Mouse (Mus musculus) CH12.LX (cell line): ENCODE measurements around the gene Primpol. TPM values are rescaled to one million over a fixed set of nuclear protein-coding genes. Genes with fewer than 3 reads are reported as not detected.

ENCODE experiments used
- DNase-seq: peaks from one replicate; pipeline ENCODE4 v3.0.0-alpha.2; 2013; ENCODE audit errors: extremely low read depth
- H3K27ac ChIP-seq: 2 replicates; pipeline ENCODE4 v1.5.1; 2012; ENCODE audit warnings: low read depth, mild to moderate bottlenecking, control low read depth, moderate library complexity; ENCODE audit not compliant: insufficient read depth
- H3K27me3 ChIP-seq: replicated peaks from 2 replicates; pipeline ENCODE3; 2012; ENCODE audit warnings: inconsistent platforms
- H3K36me3 ChIP-seq, 2 experiments: replicated peaks in 1 of 2; 2 replicates each; pipeline versions ENCODE3 to v1.6.1; 2012; ENCODE audit warnings: inconsistent platforms in 1 of 2, low read length in 1 of 2, mild to moderate bottlenecking in 1 of 2, mixed read lengths in 1 of 2, moderate library complexity in 1 of 2; ENCODE audit not compliant: control insufficient read depth in 1 of 2, insufficient read depth in 1 of 2
- H3K4me1 ChIP-seq, 2 experiments: 2 replicates each; pipeline ENCODE4 v1.6.1; 2012; ENCODE audit warnings: inconsistent platforms in 1 of 2, moderate library complexity in 1 of 2; ENCODE audit not compliant: insufficient read depth in 2 of 2, control insufficient read depth in 1 of 2
- H3K4me2 ChIP-seq: 2 replicates; pipeline ENCODE4 v1.6.1; 2012; ENCODE audit warnings: low read depth, mild to moderate bottlenecking, control low read depth; ENCODE audit not compliant: poor library complexity, insufficient read depth, severe bottlenecking
- H3K4me3 ChIP-seq, 3 experiments: fragments of 150-350 bp in 1 of 3; sonication (generic) in 1 of 3; replicated peaks in 1 of 3; 2 replicates each; pipeline versions ENCODE3 to v1.5.1; 2011 to 2012; ENCODE audit warnings: low read depth in 2 of 3, low read length in 2 of 3, mild to moderate bottlenecking in 2 of 3, moderate library complexity in 2 of 3, control low read depth in 1 of 3, improper control_type of control experiment in 1 of 3, inconsistent platforms in 1 of 3, mixed read lengths in 1 of 3; ENCODE audit not compliant: poor library complexity in 1 of 3
- H3K79me2 ChIP-seq: replicated peaks from 2 replicates; pipeline ENCODE4 v1.6.1; 2012; ENCODE audit warnings: mild to moderate bottlenecking, moderate library complexity; ENCODE audit not compliant: control insufficient read depth, poor library complexity, insufficient read depth, severe bottlenecking; ENCODE audit errors: extremely low read depth
- H3K9ac ChIP-seq: 2 replicates; pipeline ENCODE4 v1.6.1; 2012; ENCODE audit warnings: low read depth, mild to moderate bottlenecking, control low read depth, moderate library complexity; ENCODE audit not compliant: insufficient read depth
- H3K9me3 ChIP-seq: replicated peaks from 2 replicates; pipeline ENCODE3; 2012; ENCODE audit warnings: low read length, inconsistent platforms, mixed read lengths
- BHLHE40 ChIP-seq: IDR thresholded peaks from 2 replicates; pipeline ENCODE4 v1.6.1; 2011; ENCODE audit warnings: mild to moderate bottlenecking, low read depth, low read length, improper control_type of control experiment
- CHD1 ChIP-seq: IDR thresholded peaks from 2 replicates; pipeline ENCODE4 v1.6.1; 2012; ENCODE audit warnings: low read depth, low read length, improper control_type of control experiment, inconsistent platforms
- CHD2 ChIP-seq: IDR thresholded peaks from 2 replicates; pipeline ENCODE4 v1.6.1; 2011; ENCODE audit warnings: low read length, improper control_type of control experiment
- CTCF ChIP-seq, 2 experiments: IDR thresholded peaks in 1 of 2; conservative IDR thresholded peaks in 1 of 2; 2 replicates each; pipeline ENCODE4 v1.5.1; 2011 to 2012; ENCODE audit warnings: low read depth in 2 of 2, low read length in 2 of 2, improper control_type of control experiment in 1 of 2, inconsistent platforms in 1 of 2, mild to moderate bottlenecking in 1 of 2, moderate library complexity in 1 of 2
- E2F4 ChIP-seq: IDR thresholded peaks from 2 replicates; pipeline ENCODE4 v1.6.1; 2011; ENCODE audit warnings: low read depth, low read length, improper control_type of control experiment; ENCODE audit not compliant: insufficient replicate concordance
- ELF1 ChIP-seq: IDR thresholded peaks from 2 replicates; pipeline ENCODE4 v1.6.1; 2014; ENCODE audit warnings: low read depth, mild to moderate bottlenecking, inconsistent platforms, low read length, improper control_type of control experiment
- EP300 ChIP-seq: IDR thresholded peaks from 2 replicates; pipeline ENCODE4 v1.6.1; 2011; ENCODE audit warnings: low read length, improper control_type of control experiment
- GABPA ChIP-seq: IDR thresholded peaks from 2 replicates; pipeline ENCODE4 v1.6.1; 2012; ENCODE audit warnings: low read depth, low read length, improper control_type of control experiment, inconsistent platforms; ENCODE audit not compliant: insufficient replicate concordance
- IRF4 ChIP-seq: IDR thresholded peaks from 2 replicates; pipeline ENCODE4 v1.6.1; 2014; ENCODE audit warnings: low read depth, mild to moderate bottlenecking, inconsistent platforms, low read length, improper control_type of control experiment
- JUN ChIP-seq: IDR thresholded peaks from 2 replicates; pipeline ENCODE4 v1.6.1; 2011; ENCODE audit warnings: low read depth, mild to moderate bottlenecking, low read length, improper control_type of control experiment, moderate library complexity; ENCODE audit not compliant: insufficient read depth
- JUND ChIP-seq: conservative IDR thresholded peaks from 2 replicates; pipeline ENCODE4 v1.6.1; 2011; ENCODE audit warnings: low read depth, low read length, improper control_type of control experiment
- KAT2A ChIP-seq: IDR thresholded peaks from 2 replicates; pipeline ENCODE4 v1.6.1; 2012; ENCODE audit warnings: low read length, improper control_type of control experiment, inconsistent platforms; ENCODE audit not compliant: insufficient replicate concordance
- MAX ChIP-seq: IDR thresholded peaks from 2 replicates; pipeline ENCODE4 v1.6.1; 2011; ENCODE audit warnings: low read length, improper control_type of control experiment
- MAZ ChIP-seq: IDR thresholded peaks from 2 replicates; pipeline ENCODE4 v1.6.1; 2012; ENCODE audit warnings: low read depth, mild to moderate bottlenecking, inconsistent platforms, low read length, improper control_type of control experiment, moderate library complexity
- NELFE ChIP-seq: IDR thresholded peaks from 2 replicates; pipeline ENCODE4 v1.6.1; 2011; ENCODE audit warnings: low read depth, low read length, improper control_type of control experiment
- NRF1 ChIP-seq: IDR thresholded peaks from 2 replicates; pipeline ENCODE4 v1.6.1; 2014; ENCODE audit warnings: low read depth, mild to moderate bottlenecking, inconsistent platforms, low read length, improper control_type of control experiment, moderate library complexity
- POLR2A ChIP-seq: IDR thresholded peaks from 2 replicates; pipeline ENCODE4 v1.6.1; 2011; ENCODE audit warnings: low read depth, mild to moderate bottlenecking, improper control_type of control experiment, low read length
- RAD21 ChIP-seq: IDR thresholded peaks from 2 replicates; pipeline ENCODE4 v1.6.1; 2011; ENCODE audit warnings: low read depth, mild to moderate bottlenecking, low read length, improper control_type of control experiment, moderate library complexity
- RCOR1 ChIP-seq: conservative IDR thresholded peaks from 2 replicates; pipeline ENCODE4 v1.6.1; 2012; ENCODE audit warnings: low read depth, mild to moderate bottlenecking, inconsistent platforms, low read length, improper control_type of control experiment
- SIN3A ChIP-seq: IDR thresholded peaks from 2 replicates; pipeline ENCODE4 v1.6.1; 2012; ENCODE audit warnings: low read length, improper control_type of control experiment, inconsistent platforms
- TBP ChIP-seq: conservative IDR thresholded peaks from 2 replicates; pipeline ENCODE4 v1.6.1; 2011; ENCODE audit warnings: low read depth, low read length, improper control_type of control experiment
- UBTF ChIP-seq: IDR thresholded peaks from 2 replicates; pipeline ENCODE4 v1.6.1; 2012; ENCODE audit warnings: low read depth, mild to moderate bottlenecking, inconsistent platforms, low read length, improper control_type of control experiment, moderate library complexity
- USF2 ChIP-seq: conservative IDR thresholded peaks from 2 replicates; pipeline ENCODE4 v1.6.1; 2011; ENCODE audit warnings: low read depth, low read length, improper control_type of control experiment
- ZKSCAN1 ChIP-seq: IDR thresholded peaks from 2 replicates; pipeline ENCODE4 v1.6.1; 2012; ENCODE audit warnings: low read depth, inconsistent platforms, low read length, improper control_type of control experiment, borderline replicate concordance
- ZMIZ1 ChIP-seq: IDR thresholded peaks from 2 replicates; pipeline ENCODE4 v1.6.1; 2012; ENCODE audit warnings: low read depth, mild to moderate bottlenecking, inconsistent platforms, low read length, improper control_type of control experiment
- dilution Hi-C: fragments of 300-500 bp; cut with MboI; formaldehyde crosslinking; loops from 2 replicates; pipeline ENCODE4 v1.14.3; 2020; ENCODE audit warnings: low sequenced_read_pairs; ENCODE audit not compliant: extremely low pct_unique_long_range_greater_than_20kb, extremely low pct_ligation_motif_present
- in situ Hi-C: fragments of 300-500 bp; cut with MboI; formaldehyde crosslinking; loops from 3 replicates; pipeline ENCODE4 v1.14.3; 2019; ENCODE audit warnings: low sequenced_read_pairs, low pct_ligation_motif_present, low pct_unique_long_range_greater_than_20kb, mixed read lengths
- polyA plus RNA-seq: library from polyadenylated mRNA; unstranded; fragments of >175 nt; gene quantifications from 2 replicates; pipeline ENCODE4 v1.2.1, GENCODE M21; 2012; ENCODE audit warnings: low read depth; ENCODE audit not compliant: insufficient read length
- total RNA-seq, 2 experiments: library from RNA; depleted of rRNA; stranded (reverse); fragments of 300-350 nt in 1 of 2; fragments of >200 nt in 1 of 2; gene quantifications; 2 replicates each; pipeline ENCODE4 v1.2.3; 2012 to 2014

Primpol gene
- total and polyA plus RNA-seq, 3 experiments: 12.4 to 17.8 (median 15.3) TPM

DNA sequence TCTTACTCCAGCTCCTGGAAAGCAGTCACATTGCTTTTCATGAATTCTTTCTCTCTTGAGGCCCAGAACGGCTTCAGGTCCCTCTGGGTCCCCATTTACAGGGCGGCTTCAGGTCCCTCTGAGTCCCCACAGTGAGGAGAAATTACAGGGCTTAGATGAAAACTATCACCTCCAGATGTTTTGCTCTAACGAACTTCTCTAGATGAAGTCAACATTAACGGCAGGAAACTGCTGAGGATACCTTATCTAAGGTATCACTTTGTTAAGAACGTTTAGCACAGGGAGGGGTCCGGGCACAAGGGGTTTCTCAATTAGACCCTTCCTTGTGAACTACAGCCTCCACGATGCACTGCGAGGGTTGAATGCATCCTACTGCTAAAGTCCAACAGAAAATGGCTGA, 1.1 kb downstream of the Primpol start:
- H3K36me3 ChIP-seq: peaks cover 14 to 28% of the 10 kb centered on the region in 2 experiments
- in situ Hi-C loops: no loop called here
- peak overlapping the region; percentile 91 for H3K9ac ChIP-seq
- no peaks in the 10 kb centered on the region for H3K27me3 ChIP-seq
- DNase-seq: no peak
- dilution Hi-C loops: no loop called here
- H3K4me1 ChIP-seq: peaks cover 4 to 27% of the 10 kb centered on the region in 2 experiments
- peaks cover 37% of the 10 kb centered on the region for H3K79me2 ChIP-seq
- peak overlapping the region; percentile 57 for H3K4me2 ChIP-seq
- peak overlapping the region; percentile 21; the same call in 1 of the 2 replicates for H3K27ac ChIP-seq
- TF ChIP-seq POLR2A: no peak
- no peak for TF ChIP-seq JUND
- 0 out of 2 replicates have a peak, but pooled peaks have one; percentile 20 for TF ChIP-seq CHD1
- no peak for TF ChIP-seq SIN3A
- TF ChIP-seq USF2: no peak
- TF ChIP-seq TBP: 0 out of 2 replicates have a peak, but pooled peaks have one; percentile 2
- TF ChIP-seq BHLHE40: no peak
- no peak for TF ChIP-seq RAD21
- no peak for TF ChIP-seq MAZ
- H3K9me3 ChIP-seq: peaks cover 8% of the 10 kb centered on the region
- H3K4me3 ChIP-seq: peak overlapping the region; percentile 67 to 87 (median 68)

DNA sequence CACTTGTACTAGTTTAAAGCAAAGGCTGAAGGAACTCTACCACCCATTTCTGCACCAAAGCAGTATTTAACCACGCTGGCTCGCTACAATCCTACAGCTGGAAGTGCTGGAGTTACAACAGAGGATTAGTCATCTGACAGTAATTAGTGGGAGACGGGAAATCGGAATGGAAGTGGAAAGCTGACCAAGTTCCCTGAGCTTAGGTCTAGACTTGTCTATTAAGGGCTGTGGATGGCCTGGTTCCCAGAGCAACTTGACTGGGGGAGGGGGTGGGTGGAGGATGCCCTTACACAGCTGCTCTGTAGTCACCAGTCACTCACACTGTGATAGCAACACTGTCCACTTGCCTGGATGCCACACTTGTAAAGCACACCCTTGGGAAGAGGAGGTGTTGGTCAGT, 3.6 kb downstream of the Primpol start:
- H3K9ac ChIP-seq: no peak overlapping the region
- TF ChIP-seq IRF4 (no peak), NELFE (no peak), CTCF (conservative IDR thresholded peaks at IDR 0.05 in 1 of 2, IDR thresholded peaks at IDR 0.05 in 1 of 2; ENCODE audit: low read depth in 2 of 2, low read length in 2 of 2) (no peak), JUN (no peak), GABPA (no peak), CHD1 (no peak), EP300 (no peak), BHLHE40 (no peak), KAT2A (no peak), NRF1 (no peak), CHD2 (no peak), ZMIZ1 (no peak), UBTF (no peak), ZKSCAN1 (no peak), MAX (no peak), RCOR1 (no peak), ELF1 (no peak), E2F4 (no peak), JUND (no peak)
- dilution Hi-C loops: no loop called here
- in situ Hi-C loops: no loop called here
- peaks cover 18% of the 10 kb centered on the region for H3K79me2 ChIP-seq
- peaks cover 21 to 48% of the 10 kb centered on the region in 2 experiments for H3K36me3 ChIP-seq
- H3K9me3 ChIP-seq: no peaks in the 10 kb centered on the region
- H3K27ac ChIP-seq: no peak overlapping the region
- no peak overlapping the region for H3K4me2 ChIP-seq
- no peak overlapping the region for H3K4me3 ChIP-seq
- no peak for DNase-seq
- no peaks in the 10 kb centered on the region for H3K27me3 ChIP-seq
- H3K4me1 ChIP-seq: peaks cover 4 to 18% of the 10 kb centered on the region in 2 experiments
